Mouse (Mus musculus) natural killer cell, adult 2 months (primary cell): ENCODE results near the gene Gpr150.

Source experiments
- DNase-seq, 2 experiments: peaks; one replicate each; pipeline ENCODE4 v3.0.0; 2022; ENCODE audit warnings: low spot score in 2 of 2

Gpr150 gene

GRCm38 (mm10) chr13:76056896-76057266 lies at the start of gene Gpr150:
Gene Gpr150 (minus strand): TSS chr13:76056996.
- DNase-seq, result no peak

GRCm38 (mm10) chr13:76101989-76102388 lies 45.2 kb upstream of the Gpr150 start:
- no peak for DNase-seq

GRCm38 (mm10) chr13:76098493-76099303 lies 41.9 kb upstream of the Gpr150 start, which contains the start of the genes Arsk and Ttc37:
Gene Arsk (minus strand): TSS chr13:76098660.
Gene Ttc37 (plus strand): TSS chr13:76098734.
- DNase-seq, result peak; percentile 91 to 95

GRCm38 (mm10) chr13:76098116-76098492 lies 41.3 kb upstream of the Gpr150 start:
- DNase-seq, result no peak

GRCm38 (mm10) chr13:76074323-76074722 lies 17.5 kb upstream of the Gpr150 start:
- DNase-seq, result no peak

GRCm38 (mm10) chr13:76064363-76064945 lies 7.7 kb upstream of the Gpr150 start:
- no peak for DNase-seq

- no peak for DNase-seq
Observed at GRCm38 (mm10) chr13:76063548-76063947, 6.8 kb upstream of the Gpr150 start.

GRCm38 (mm10) chr13:76062569-76062968 lies 5.8 kb upstream of the Gpr150 start:
- DNase-seq, result no peak

- no peak for DNase-seq
Observed at GRCm38 (mm10) chr13:76062126-76062525, 5.3 kb upstream of the Gpr150 start.

- DNase-seq, result no peak
Observed at GRCm38 (mm10) chr13:76059591-76059990, 2.8 kb upstream of the Gpr150 start.

- DNase-seq, result no peak
Observed at GRCm38 (mm10) chr13:76057267-76058069, 672 bp upstream of the Gpr150 start.

- peak; percentile 5 to 42 for DNase-seq
Observed at GRCm38 (mm10) chr13:76056261-76056724, 503 bp downstream of the Gpr150 start.

- peak in 1 of 2 experiments; percentile 5 for DNase-seq
Observed at GRCm38 (mm10) chr13:76055391-76056232, 1.2 kb downstream of the Gpr150 start.

GRCm38 (mm10) chr13:76044971-76045370 lies 11.8 kb downstream of the Gpr150 start:
- no peak for DNase-seq

GRCm38 (mm10) chr13:76042455-76042854 lies 14.3 kb downstream of the Gpr150 start:
- DNase-seq, result no peak

- no peak for DNase-seq
Observed at GRCm38 (mm10) chr13:76024588-76024987, 32.2 kb downstream of the Gpr150 start.

GRCm38 (mm10) chr13:76021782-76022181 lies 35.0 kb downstream of the Gpr150 start:
- DNase-seq, result no peak

GRCm38 (mm10) chr13:76018844-76019400 lies 37.9 kb downstream of the Gpr150 start:
- DNase-seq, result peak; percentile 6 to 14

- DNase-seq, result peak; percentile 97
Observed at GRCm38 (mm10) chr13:76017974-76018843, 38.6 kb downstream of the Gpr150 start, which contains the start of gene Rfesd. Gene Rfesd (minus strand): TSS chr13:76018719.

GRCm38 (mm10) chr13:76017465-76017864 lies 39.3 kb downstream of the Gpr150 start:
- peak in 1 of 2 experiments; percentile 4 for DNase-seq
